Mouse (Mus musculus): ENCODE measurements around the gene Prorsd1. TPM values are rescaled to one million over a fixed set of nuclear protein-coding genes. Genes with fewer than 3 reads are reported as not detected.

Gene Prorsd1
- total RNA-seq (2023) = 10 to 100 TPM; 38.2 to 50.6 TPM

GRCm38 (mm10) chr11:29514682-29515412 lies at the start of gene Prorsd1:
Prorsd1 (minus strand) TSS chr11:29515033.

GRCm38 (mm10) chr11:29547752-29548503 lies 33.1 kb upstream of the Prorsd1 start, which contains the start of the genes Clhc1 and Rps27a:
Clhc1 (plus strand) TSS chr11:29547950.
Rps27a (minus strand) TSS chr11:29548109.

GRCm38 (mm10) chr11:29525988-29526794 lies 11.4 kb upstream of the Prorsd1 start, which contains the start of gene Mtif2:
Mtif2 (plus strand) TSS chr11:29526408.

Other genes with a start within 250 kb of the Prorsd1 start
- 10 to 100 TPM in 1 of 2 experiments, 1 to 10 TPM in 1; 9.8 to 10.8 TPM for gene Ccdc88a, start 141.4 kb downstream of the Prorsd1 start, total RNA-seq (2023)
- 10 to 100 TPM; 35.0 to 42.3 TPM for gene Mtif2, start 11.4 kb upstream of the Prorsd1 start, total RNA-seq (2023)
- 1 to 10 TPM in 1 of 2 experiments, under 1 TPM in 1; 0.44 to 1.4 TPM for gene Clhc1, start 32.9 kb upstream of the Prorsd1 start, total RNA-seq (2023)
- 1,000 to 10,000 TPM; 1,389 to 1,518 TPM for gene Rps27a, start 33.1 kb upstream of the Prorsd1 start, total RNA-seq (2023)
- 10 to 100 TPM; 89.9 to 93.3 TPM for gene Rtn4, start 177.9 kb upstream of the Prorsd1 start, total RNA-seq (2023)

All from B cell, adult 67 days (primary cell).